Mouse (Mus musculus): ENCODE results near the gene Tmem199.

Tmem199 gene

DNA sequence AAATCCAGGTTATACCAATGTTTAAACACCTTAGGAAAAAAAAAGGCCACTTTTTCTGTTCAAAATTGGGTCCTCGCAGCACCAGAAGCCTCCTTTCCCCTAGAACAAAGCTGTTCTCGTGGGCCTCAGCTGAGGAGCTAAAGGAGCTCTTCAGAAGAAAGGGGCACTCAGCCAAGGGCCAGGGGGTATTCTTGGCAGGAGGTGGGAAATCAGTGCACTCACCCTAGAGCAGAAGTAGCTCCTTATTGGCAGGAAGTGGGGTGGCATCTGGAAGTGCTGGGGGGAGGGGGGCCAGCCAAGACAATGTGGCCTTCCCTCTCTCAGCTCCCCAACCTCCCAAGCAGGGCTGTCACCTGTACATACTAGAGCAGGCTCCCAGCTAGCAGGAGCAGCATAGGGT is 12.9 kb upstream of the Tmem199 start:
- no peak for DNase-seq (ENCODE audit: low spot score in 2 of 2)

DNA sequence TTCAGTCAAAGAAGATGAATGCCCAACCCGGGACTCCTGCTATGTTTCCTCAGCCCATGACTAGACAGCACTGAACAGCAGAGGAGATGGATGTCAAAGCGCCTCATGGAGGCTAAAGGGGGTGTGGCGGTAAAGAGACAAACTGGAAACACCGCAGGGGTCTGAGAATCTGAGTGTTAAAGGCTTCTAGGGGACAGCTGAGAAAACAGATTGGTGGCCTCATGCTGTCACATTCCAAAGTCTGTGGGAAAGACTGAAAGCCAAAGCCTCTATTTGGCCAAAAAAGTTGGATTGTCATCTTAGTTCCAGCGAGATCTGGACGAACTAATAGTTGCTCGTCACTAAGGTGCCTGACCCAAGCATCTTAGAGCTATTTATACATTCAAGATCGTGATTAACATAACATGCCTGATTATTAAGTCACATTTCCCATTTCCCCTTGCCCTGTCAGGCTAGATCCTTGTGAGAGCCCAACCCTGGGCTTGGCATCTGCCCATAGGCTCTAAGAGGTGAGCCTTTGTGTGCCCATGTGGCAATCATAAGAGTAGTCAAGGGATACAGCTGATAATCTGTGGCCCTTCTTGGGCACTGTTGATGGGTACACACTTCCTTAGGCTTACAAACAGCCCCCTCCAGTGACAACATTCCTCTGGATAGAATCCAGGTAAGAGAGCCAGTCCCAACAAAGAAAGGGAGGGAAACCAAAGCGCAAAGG is 11.4 kb upstream of the Tmem199 start:
- DNase-seq (ENCODE audit: low spot score in 2 of 2), result no peak

- DNase-seq (ENCODE audit: low spot score in 2 of 2), result no peak
Observed at GRCm38 (mm10) chr11:78522481-78522997, 10.6 kb upstream of the Tmem199 start.

DNA sequence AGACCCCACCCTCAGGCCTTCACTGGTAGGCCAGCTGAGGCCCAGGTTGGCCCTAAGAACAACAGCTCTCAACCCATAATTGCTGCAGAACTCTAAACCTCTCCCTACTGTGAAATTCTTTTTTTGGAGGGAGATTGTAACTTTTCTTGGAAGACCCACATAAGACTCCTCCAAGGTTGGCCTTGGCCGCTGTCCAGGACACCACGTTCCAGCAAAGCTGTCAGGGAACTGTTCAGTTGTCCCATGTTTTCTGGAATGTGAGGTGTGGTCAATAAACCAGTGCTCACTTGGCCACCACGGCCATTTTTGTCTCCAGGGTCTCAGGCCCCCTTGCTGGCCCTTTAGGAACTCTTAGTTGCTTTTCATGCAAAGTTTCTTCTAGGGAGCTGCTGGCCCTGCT is 9.9 kb upstream of the Tmem199 start:
- DNase-seq (ENCODE audit: low spot score in 2 of 2), result no peak

GRCm38 (mm10) chr11:78518931-78519330 is 7.0 kb upstream of the Tmem199 start:
- DNase-seq (ENCODE audit: low spot score in 2 of 2), result no peak

DNA sequence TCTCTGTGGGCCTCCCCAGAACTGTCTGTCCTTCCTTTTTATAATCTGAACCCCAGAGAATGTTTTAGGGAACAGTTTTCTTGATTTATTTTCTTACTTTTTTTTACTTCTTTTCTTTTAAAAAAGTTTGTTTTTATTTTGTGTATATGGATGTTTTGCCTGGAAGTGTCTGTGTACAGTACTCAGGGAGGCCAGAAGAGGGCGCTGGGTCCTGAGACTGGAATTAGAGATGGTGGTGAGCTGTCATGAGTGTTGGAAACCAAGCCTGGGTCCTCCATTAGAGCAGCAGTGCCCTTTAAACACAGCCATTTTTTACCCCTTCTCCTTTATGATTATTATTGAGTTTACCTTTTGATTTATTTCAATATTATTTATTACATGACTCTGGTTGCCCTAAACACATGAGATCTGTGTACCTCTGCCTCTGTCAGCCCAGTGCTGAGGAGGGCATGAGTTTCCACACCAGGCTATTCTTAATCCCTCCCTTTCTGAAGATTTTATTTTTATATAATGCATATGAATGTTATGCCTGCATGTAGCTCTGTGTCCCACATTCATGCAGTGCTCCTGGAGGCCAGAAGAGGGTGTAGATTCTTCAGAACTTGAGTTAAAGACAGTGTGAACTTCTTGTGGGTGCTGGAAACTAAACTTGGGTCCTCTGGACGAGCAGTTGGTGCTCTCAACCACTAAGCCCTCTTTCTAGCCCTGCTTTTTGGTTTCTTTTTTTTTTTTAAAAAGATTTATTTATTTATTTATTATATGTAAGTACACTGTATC is 3.8 kb upstream of the Tmem199 start:
- no peak for DNase-seq (ENCODE audit: low spot score in 2 of 2)

DNA sequence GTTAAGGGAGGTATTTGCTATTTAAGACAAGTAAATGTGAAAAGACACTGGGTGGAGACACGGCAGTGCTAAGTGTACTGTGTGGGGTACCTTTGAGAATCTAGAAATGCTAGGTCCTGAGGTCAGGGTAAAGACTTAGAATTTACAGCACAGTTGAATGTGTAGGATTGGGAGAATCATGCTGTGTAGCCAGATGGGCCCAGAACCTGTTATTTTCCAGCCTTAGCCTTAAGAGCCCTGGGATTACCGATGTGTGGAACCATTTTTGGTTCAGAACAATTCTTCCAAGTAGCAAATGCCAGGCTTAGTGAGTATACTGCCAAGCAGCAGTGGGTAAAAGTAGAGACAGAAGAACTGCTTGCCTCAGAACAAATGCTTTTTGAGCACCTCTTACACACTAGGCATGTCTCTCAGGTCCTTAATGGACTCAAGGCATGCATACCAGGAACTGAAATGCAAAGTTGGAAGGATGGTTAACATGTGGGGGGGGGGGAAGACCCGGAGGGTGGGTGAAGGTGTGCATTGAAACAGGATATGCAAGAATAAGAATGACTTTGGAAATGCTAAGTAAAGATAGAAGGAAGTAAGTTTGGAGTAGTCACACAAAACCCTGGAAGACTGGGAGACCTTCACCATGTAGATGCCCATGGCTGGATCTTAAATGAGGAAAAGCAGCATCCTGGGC is 1.3 kb upstream of the Tmem199 start:
- no peak for DNase-seq (ENCODE audit: low spot score in 2 of 2)

DNA sequence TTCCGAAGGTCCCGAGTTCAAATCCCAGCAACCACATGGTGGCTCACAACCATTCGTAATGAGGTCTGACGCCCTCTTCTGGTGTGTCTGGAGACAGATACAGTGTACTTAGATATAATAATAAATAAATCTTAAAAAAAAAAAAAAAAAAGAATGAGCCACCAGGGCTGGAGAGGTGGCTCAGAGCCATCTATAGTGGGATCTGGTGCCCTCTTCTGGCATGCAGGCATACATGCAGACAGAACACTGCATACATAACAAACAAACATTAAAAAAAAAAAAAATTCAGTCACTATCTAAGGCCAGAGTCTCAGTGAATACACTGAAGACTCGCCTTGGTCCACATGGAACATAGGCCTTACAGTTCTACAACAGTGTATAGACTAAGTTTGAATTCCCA is 2.8 kb downstream of the Tmem199 start:
- peak in 1 of 2 experiments; percentile 41 for DNase-seq (ENCODE audit: low spot score in 2 of 2)

GRCm38 (mm10) chr11:78505430-78505829 is 6.5 kb downstream of the Tmem199 start:
- DNase-seq (ENCODE audit: low spot score in 2 of 2), result no peak

DNA sequence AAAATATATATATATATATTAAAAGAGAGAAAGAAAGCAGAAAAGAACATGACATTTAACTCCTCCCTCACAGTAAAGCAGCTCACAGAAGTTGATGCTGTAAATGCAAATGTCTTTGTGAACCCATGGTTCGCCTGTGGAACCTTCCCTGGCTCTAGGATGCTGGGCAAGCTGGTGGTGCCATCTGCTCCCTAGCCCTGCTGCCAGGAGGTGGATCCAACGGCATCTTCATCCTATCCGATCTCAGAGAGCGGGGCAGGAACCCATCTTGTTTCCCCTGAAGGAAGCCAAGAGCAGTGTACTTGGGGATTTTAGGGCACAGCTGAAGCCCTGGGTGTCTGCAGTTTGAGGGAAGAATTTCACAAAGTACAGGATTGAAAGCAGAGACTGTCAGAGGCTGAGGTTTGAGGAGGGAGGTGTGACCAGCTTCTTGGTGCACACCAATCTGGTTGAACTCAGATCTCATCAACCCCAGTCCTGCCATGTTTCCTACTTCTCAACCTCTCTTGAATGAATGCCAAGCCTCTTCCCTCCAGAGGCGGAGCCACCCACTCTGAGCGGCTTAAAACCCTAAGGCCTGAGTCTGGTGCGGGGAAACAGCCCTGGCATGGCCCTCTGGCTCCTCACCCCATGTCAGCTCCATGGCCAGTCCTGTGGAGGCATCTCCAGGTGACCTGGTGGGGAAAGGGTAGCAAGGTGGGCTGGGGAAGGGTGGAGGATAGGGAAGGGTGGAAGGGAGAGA is 8.9 kb downstream of the Tmem199 start, which contains the start of gene Sebox:
Sebox (plus strand) TSS at position 539 of the 742 bp plus-strand sequence.
- DNase-seq (ENCODE audit: low spot score in 2 of 2), result no peak

DNA sequence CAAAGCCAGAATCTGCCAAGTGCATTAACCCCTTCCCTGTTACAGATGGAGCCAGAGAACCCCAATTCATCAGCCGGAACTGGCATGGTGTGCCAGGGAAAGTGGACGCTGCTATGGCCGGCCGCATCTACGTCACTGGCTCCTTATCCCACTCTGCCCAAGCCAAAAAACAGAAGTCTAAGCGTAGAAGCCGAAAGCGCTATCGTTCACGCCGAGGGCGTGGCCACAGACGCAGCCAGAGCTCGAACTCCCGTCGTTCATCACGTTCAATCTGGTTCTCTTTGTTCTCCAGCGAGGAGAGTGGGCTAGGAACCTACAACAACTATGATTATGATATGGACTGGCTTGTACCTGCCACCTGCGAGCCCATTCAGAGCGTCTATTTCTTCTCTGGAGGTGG is 10.4 kb downstream of the Tmem199 start:
- DNase-seq (ENCODE audit: low spot score in 2 of 2), result no peak

DNA sequence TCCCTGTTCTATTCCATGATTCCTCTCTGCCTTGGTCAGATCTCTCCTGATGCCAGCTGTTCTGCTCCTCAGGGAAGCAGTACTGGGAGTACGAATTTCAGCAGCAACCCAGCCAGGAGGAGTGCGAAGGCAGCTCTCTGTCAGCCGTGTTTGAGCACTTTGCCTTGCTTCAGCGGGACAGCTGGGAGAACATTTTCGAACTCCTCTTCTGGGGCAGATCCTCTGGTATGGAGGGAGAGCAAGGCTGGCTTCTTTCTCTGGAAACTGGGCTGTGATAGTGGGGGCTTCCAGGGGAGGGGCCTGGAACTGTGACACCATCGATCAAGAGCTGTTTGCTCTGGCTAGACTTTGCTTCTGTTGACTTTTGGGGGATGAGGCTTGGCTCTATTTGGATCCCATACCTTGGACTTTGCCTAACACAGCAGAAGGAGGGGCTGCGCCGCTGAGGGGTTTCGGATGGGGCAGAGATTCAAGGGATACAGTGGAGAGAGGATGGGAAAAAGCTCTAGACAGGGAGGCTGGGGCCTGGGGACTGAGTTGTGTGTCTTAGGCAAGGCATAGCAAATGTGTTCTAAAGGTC is 11.3 kb downstream of the Tmem199 start:
- DNase-seq (ENCODE audit: low spot score in 2 of 2), result no peak

- DNase-seq (ENCODE audit: low spot score in 2 of 2), result no peak
Observed at GRCm38 (mm10) chr11:78499543-78499942, 12.4 kb downstream of the Tmem199 start.

GRCm38 (mm10) chr11:78499004-78499403 is 13.0 kb downstream of the Tmem199 start, which contains the start of gene Vtn:
Vtn (plus strand) TSS chr11:78499091.
- DNase-seq (ENCODE audit: low spot score in 2 of 2), result no peak

DNA sequence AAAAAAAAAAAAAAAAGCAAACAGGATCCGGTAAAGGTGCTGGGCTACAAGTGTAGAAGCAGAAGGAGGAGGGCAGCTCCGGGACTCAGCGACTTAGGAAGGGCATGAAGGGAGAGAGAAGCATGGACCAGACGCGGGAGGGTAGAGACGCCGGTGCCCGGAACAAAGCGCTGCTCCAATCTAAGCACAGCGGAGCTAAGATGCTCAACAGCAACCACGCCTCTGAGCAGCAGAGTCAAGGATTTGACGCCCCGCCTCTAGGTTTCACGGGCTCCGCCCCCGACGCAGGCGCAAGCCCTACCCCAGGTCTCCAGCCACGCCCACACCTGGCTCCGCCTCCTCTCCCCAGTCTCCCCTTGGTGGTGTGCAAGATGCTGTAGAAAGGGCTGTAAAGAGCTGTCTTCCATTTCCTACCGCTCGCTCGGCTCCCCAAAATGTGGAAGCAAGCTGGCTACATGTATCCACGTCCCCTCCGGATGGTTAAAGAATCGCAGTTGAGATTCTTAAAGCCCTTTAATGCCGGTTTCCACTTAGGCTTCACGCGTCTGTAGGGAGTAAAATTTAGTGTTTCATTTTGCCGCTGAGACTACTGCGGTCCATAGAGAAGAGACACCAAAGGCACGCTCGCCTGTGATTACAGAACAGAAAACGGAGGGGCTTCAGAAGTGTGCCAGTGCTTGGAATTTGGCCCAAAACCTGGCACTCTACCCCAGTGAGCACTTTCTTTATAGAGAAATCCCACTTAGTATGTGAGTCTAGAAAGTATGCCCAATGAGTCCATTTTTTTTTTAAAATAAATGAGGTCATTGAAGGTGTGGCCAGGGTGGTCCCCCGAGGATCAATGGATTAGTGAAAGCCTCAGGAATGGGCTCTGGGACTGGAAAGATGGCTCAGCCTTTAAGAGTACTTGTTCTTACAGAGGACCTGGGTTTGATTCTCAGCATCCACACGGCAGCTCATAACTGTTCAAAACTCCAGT is 14.1 kb downstream of the Tmem199 start, which contains the start of gene Sarm1:
Sarm1 (minus strand) TSS at position 211 of the 979 bp plus-strand sequence.
- peak; percentile 97 for DNase-seq (ENCODE audit: low spot score in 2 of 2)

- peak in 1 of 2 experiments; percentile 29 for DNase-seq (ENCODE audit: low spot score in 2 of 2)
Observed at GRCm38 (mm10) chr11:78497071-78497541, 14.9 kb downstream of the Tmem199 start.

GRCm38 (mm10) chr11:78495904-78496303 is 16.1 kb downstream of the Tmem199 start:
- DNase-seq (ENCODE audit: low spot score in 2 of 2), result no peak

DNA sequence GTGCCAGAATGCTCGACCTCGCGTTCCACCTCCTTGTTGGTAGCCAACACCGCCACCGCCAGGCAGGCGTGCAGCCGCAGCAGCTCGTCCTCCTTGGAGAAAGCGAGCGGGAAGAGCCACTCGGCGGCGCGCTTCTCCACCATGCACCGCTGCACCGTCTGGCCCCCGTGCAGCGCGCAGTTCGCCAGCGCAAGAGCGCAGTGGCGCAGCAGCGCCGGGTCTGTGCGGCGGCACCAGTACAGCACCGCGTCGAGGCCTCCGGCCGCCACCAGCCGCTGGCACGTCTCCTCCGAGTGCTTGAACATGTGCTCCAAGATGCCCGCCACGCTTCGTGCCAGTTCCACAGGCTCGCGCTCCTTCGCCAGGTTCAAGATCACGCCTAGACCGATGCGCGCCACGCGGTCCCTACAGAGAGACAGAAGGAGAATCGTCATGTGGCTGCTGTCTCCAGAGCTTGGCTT is 21.2 kb downstream of the Tmem199 start:
- DNase-seq (ENCODE audit: low spot score in 2 of 2), result no peak

DNA sequence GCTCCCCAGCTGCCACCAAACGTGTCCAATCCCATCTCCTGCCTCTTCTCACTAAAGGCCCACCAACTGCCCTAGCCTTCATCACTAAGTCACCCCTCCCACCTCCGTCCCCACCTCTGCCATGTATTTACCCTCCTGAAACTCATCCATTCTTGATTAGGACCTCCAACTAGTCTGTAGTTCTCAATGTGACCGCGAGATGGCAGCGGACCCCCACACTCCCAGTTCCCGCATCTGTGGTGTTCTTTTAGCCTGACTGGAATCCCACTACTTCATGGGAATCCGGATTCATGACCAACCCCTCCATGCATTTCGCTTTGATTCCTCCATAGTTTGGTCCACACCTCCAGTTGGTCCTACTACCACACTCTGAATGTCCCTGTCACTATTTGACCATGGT is 23.8 kb downstream of the Tmem199 start:
- DNase-seq (ENCODE audit: low spot score in 2 of 2), result peak; percentile 34 to 59

DNA sequence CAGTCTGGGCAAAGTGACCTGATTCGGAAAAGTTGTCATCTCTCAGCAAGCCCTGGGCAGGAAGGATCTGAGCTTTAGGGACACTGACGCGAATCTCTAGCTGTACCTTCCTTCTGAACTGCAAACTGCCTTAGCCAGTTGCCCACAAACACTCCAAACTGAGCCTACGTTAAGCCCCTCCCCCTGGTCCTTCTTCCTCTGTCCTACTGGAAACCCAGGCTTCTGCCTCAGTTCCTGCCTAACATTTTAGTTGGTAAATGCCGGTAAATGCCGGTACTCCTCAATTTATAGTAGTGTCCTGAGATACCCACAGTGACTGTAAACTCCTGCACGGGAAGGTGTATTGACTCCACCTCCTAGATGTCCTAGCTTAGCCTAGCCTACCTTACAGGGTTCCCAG is 28.3 kb downstream of the Tmem199 start:
- no peak for DNase-seq (ENCODE audit: low spot score in 2 of 2)

All from natural killer cell, adult 2 months (primary cell).